Mouse (Mus musculus) spleen, adult 2 months (tissue): ENCODE results near the gene Grid2ip.

ENCODE experiments used
- CTCF ChIP-seq: fragments of 200-500 bp; IDR thresholded peaks from 2 replicates; pipeline ENCODE4 v1.5.1; 2011; ENCODE audit warnings: mild to moderate bottlenecking, inconsistent platforms; ENCODE audit not compliant: insufficient read depth, insufficient read length, insufficient replicate concordance; ENCODE audit errors: extremely low read depth
- POLR2A ChIP-seq: fragments of 200-500 bp; IDR thresholded peaks from 2 replicates; pipeline ENCODE4 v1.6.1; 2011; ENCODE audit warnings: low read depth, low read length, inconsistent platforms

GRCm38 (mm10) chr5:143370416-143371145, 13.4 kb downstream of the Grid2ip start:
- TF ChIP-seq POLR2A, result no peak
- no peak for TF ChIP-seq CTCF
